Mouse (Mus musculus) lung, embryonic 14.5 days (tissue): ENCODE results near the gene Tnf. TPM values are rescaled to one million over a fixed set of nuclear protein-coding genes. Genes with fewer than 3 reads are reported as not detected.

ENCODE experiments used
- ATAC-seq: fragments of 200-750 bp; cut with Nextera tagmentation; 2 replicates; pipeline ENCODE4 v1.8.0; 2017; ENCODE audit warnings: mild to moderate bottlenecking, moderate TSS enrichment, moderate library complexity; ENCODE audit not compliant: insufficient read depth
- DNase-seq: peaks from one replicate; pipeline ENCODE4 v3.0.0-alpha.2; 2015
- H3K27ac ChIP-seq: fragments of 300-500 bp; sonication (generic); 2 replicates; pipeline ENCODE4 v1.5.1; 2014; ENCODE audit warnings: low read depth, mild to moderate bottlenecking, moderate library complexity
- H3K27me3 ChIP-seq: fragments of 300-500 bp; sonication (generic); 2 replicates; pipeline ENCODE4 v1.6.1; 2014; ENCODE audit warnings: low read length, control low read depth; ENCODE audit not compliant: insufficient read depth
- H3K36me3 ChIP-seq: fragments of 300-500 bp; sonication (generic); 2 replicates; pipeline ENCODE4 v1.6.1; 2014; ENCODE audit warnings: control low read depth; ENCODE audit not compliant: insufficient read depth
- H3K4me1 ChIP-seq: fragments of 300-500 bp; sonication (generic); 2 replicates; pipeline ENCODE4 v1.6.1; 2014; ENCODE audit warnings: antibody characterized with exemption, control low read depth; ENCODE audit not compliant: insufficient read depth
- H3K4me2 ChIP-seq: fragments of 300-500 bp; sonication (generic); 2 replicates; pipeline ENCODE4 v1.6.1; 2014; ENCODE audit warnings: mild to moderate bottlenecking
- H3K4me3 ChIP-seq: fragments of 300-500 bp; sonication (generic); 2 replicates; pipeline ENCODE4 v1.5.1; 2014; ENCODE audit warnings: low read depth, low read length
- H3K9ac ChIP-seq: fragments of 300-500 bp; sonication (generic); 2 replicates; pipeline ENCODE4 v1.6.1; 2014
- H3K9me3 ChIP-seq: fragments of 300-500 bp; sonication (generic); 2 replicates; pipeline ENCODE4 v1.6.1; 2016; ENCODE audit warnings: low read depth, low read length, control low read depth
- CTCF ChIP-seq: IDR thresholded peaks from 2 replicates; pipeline ENCODE4 v1.5.1; 2016; ENCODE audit warnings: antibody characterized with exemption, low read depth
- WGBS: fragments of 180-500 bp; shearing (Covaris S2); extraction: QIAGEN DNeasy Blood & Tissue Kit; methylation state at CpG from one replicate; pipeline ENCODE4 v1.1.7; 2014; 5-methylcytosine and 5-hydroxymethylcytosine counted together
- polyA plus RNA-seq: library from polyadenylated mRNA; unstranded; fragments of >200 nt; fragmentation: Nextera tagmentation; extraction: Ambion mirVana; gene quantifications from 2 replicates; pipeline ENCODE4 v1.2.1, GENCODE M21; 2014

Tnf gene
- polyA plus RNA-seq, 1 experiment from 2014 or later: 0.21 TPM

DNA sequence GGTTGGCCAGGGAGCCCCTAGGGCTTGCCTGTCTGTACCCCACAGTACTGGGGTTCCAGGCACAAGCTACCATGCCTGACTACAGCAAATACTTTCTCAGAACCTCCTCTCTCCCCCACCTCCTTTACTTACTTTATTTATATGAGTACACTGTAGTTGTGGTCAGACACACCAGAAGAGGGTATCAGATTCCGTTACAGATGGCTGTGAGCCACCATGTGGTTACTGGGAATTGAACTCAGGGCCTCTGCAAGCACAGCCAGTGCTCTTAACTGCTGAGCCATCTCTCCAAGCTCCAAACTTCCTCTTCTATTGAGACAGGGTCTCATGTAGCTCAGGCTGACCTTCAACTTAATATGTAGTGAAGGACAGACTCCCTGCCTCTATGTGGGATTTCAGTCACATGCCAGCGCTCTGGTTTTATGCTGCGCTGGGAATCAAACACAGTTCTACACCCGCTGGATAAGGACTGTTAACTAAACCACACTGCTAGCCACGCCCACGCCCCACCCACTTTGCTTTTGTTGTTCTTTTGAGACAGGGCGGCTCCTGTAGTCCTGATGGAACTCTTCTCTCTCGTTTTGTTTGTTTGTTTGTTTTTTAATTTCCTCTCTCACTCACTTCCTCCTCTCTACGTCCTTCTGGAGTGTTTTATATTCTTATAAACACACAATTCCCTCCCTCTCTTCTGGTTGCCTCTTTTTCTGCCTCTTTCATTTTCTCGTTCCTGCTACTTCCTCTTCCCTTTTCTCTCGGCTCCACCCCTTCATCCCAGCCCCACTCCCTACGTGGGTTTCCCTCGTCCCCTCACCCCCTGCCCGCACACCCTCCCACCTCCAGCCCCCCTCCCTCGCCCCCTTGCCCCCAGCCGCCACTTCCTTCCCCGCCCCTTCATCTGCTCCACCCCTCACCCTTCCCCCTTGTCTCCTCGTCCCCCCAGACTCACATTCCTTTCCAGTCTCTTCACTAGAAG is 15.9 kb downstream of the Tnf start:
- H3K9ac ChIP-seq: peak overlapping the region; percentile 57
- peak; percentile 89 for DNase-seq
- WGBS: 2% methylated on average over 18 of the region's 18 CpGs
- H3K4me2 ChIP-seq: peak overlapping the region; percentile 67
- peak overlapping the region; percentile 69; the same call in 1 of the 2 replicates for H3K27ac ChIP-seq
- ATAC-seq: peak; percentile 72
- H3K36me3 ChIP-seq: no peaks in the 10 kb centered on the region
- peaks cover 3% of the 10 kb centered on the region; the same call in 1 of the 2 replicates for H3K4me1 ChIP-seq
- no peaks in the 10 kb centered on the region for H3K27me3 ChIP-seq
- no peaks in the 10 kb centered on the region for H3K9me3 ChIP-seq
- no peak for TF ChIP-seq CTCF
- peak overlapping the region; percentile 43 for H3K4me3 ChIP-seq

DNA sequence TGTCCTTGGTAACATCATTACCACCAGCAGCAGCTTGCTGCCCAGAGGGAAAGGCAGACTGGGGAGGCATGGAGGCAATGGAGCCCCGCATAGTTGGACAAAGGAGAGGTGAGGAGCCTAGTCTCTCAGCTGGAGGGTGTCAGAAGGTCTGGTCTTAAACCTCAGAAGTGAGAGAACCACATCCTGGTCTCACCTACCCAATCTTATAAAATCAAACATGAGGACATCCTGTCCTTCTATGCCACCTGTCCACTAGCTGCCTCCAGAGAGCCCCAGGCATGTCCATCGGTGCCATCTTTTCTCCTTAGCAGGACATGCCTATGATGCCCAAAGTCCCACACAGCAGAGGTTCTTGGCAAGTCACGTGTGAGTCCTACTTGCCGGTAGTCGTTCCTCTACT is 21.7 kb downstream of the Tnf start:
- Histone ChIP-seq H3K4me1 (no peaks in the 10 kb centered on the region), H3K9ac (no peak overlapping the region), H3K36me3 (no peaks in the 10 kb centered on the region), H3K4me2 (no peak overlapping the region), H3K9me3 (no peaks in the 10 kb centered on the region), H3K27ac (no peak overlapping the region), H3K4me3 (no peak overlapping the region), H3K27me3 (no peaks in the 10 kb centered on the region)
- TF ChIP-seq CTCF: no peak
- 79% methylated on average over 5 of the region's 5 CpGs for WGBS
- ATAC-seq: no peak
- DNase-seq: no peak

DNA sequence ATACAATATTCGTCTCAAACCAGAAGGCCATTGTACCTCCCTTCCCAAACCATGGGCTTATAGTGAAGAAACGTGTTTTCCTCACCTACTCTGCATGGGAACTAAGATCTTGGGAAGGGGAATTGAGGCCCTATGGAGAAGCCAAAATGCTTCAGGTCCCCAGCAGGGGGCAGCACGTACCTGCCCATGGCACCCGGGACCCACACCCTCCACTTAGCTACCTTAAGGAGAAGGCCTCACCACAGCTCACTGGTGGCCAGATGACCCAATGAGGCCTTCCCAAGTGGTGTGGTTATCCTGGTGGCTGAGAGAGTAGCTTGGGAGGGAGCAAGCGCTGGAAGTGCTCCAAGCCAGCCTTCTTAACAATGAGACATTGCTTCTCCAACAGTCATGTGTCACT is 23.3 kb downstream of the Tnf start:
- ATAC-seq (peak; percentile 82), DNase-seq (peak; percentile 84)
- H3K9me3 ChIP-seq: no peaks in the 10 kb centered on the region
- H3K27ac ChIP-seq: no peak overlapping the region
- TF ChIP-seq CTCF: peak; percentile 94
- H3K4me2 ChIP-seq: no peak overlapping the region
- no peaks in the 10 kb centered on the region for H3K4me1 ChIP-seq
- H3K9ac ChIP-seq: no peak overlapping the region
- H3K36me3 ChIP-seq: no peaks in the 10 kb centered on the region
- 12% methylated on average over 5 of the region's 5 CpGs for WGBS
- H3K27me3 ChIP-seq: no peaks in the 10 kb centered on the region
- no peak overlapping the region for H3K4me3 ChIP-seq

DNA sequence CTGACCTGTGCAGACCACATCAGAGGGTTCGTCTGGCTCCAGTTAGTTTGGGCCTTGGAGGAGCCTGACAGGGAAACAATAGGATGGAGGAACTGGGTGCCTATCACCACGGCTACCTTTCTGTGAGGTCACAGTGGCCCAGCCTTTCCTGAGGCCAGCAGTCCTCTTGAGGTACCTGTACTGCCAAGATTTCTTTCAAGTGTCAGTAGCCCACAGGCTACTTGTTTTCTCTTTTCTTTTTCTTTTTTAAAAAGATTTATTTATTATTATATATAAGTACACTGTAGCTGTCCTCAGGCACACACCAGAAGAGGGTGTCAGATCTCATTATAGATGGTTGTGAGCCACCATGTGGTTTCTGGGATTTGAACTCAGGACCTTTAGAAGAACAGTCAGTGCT is 25.8 kb downstream of the Tnf start, which contains the start of gene Aif1:
Gene Aif1, minus strand, starts transcription at position 101 of the 400 bp plus-strand sequence.
- H3K9me3 ChIP-seq: no peaks in the 10 kb centered on the region
- TF ChIP-seq CTCF: no peak
- WGBS: 63% methylated on average over 2 of the region's 2 CpGs
- H3K9ac ChIP-seq: no peak within 1 kb of the TSS
- DNase-seq (no peak), ATAC-seq (no peak)
- no peak within 1 kb of the TSS for H3K4me2 ChIP-seq
- H3K4me1 ChIP-seq: no peaks in the 10 kb centered on the region
- H3K27me3 ChIP-seq: no peaks in the 10 kb centered on the region
- H3K27ac ChIP-seq: no peak within 1 kb of the TSS
- H3K4me3 ChIP-seq: no peak within 1 kb of the TSS
- no peaks in the 10 kb centered on the region for H3K36me3 ChIP-seq

GRCm38 (mm10) chr17:35175382-35175781 is 26.4 kb downstream of the Tnf start:
- no peak for ATAC-seq
- WGBS: 75% methylated on average over 6 of the region's 6 CpGs
- H3K4me2 ChIP-seq: no peak overlapping the region
- no peaks in the 10 kb centered on the region for H3K9me3 ChIP-seq
- H3K4me3 ChIP-seq: no peak overlapping the region
- H3K4me1 ChIP-seq: no peaks in the 10 kb centered on the region
- H3K27me3 ChIP-seq: no peaks in the 10 kb centered on the region
- no peak overlapping the region for H3K27ac ChIP-seq
- TF ChIP-seq CTCF: no peak
- no peaks in the 10 kb centered on the region for H3K36me3 ChIP-seq
- DNase-seq: no peak
- H3K9ac ChIP-seq: no peak overlapping the region

- Histone ChIP-seq H3K27me3 (no peaks in the 10 kb centered on the region), H3K27ac (no peak overlapping the region), H3K36me3 (no peaks in the 10 kb centered on the region), H3K9me3 (no peaks in the 10 kb centered on the region), H3K9ac (no peak overlapping the region), H3K4me1 (no peaks in the 10 kb centered on the region), H3K4me2 (no peak overlapping the region), H3K4me3 (no peak overlapping the region)
- 54% methylated on average over 8 of the region's 8 CpGs for WGBS
- ATAC-seq: no peak
- DNase-seq: no peak
- TF ChIP-seq CTCF: no peak
Measured at GRCm38 (mm10) chr17:35174201-35174977, 27.4 kb downstream of the Tnf start.

GRCm38 (mm10) chr17:35173329-35173728 is 28.5 kb downstream of the Tnf start:
- no peak for TF ChIP-seq CTCF

More at GRCm38 (mm10) chr17:35173329-35173728, 28.5 kb downstream of the Tnf start:
- H3K27ac ChIP-seq: no peak overlapping the region
- H3K9me3 ChIP-seq: no peaks in the 10 kb centered on the region
- no peak overlapping the region for H3K4me3 ChIP-seq
- DNase-seq: no peak
- H3K4me2 ChIP-seq: no peak overlapping the region
- 67% methylated on average over 3 of the region's 3 CpGs for WGBS
- no peaks in the 10 kb centered on the region for H3K4me1 ChIP-seq
- no peaks in the 10 kb centered on the region for H3K36me3 ChIP-seq
- no peak overlapping the region for H3K9ac ChIP-seq
- no peaks in the 10 kb centered on the region for H3K27me3 ChIP-seq
- no peak for ATAC-seq
